Mouse (Mus musculus) MEL (cell line): ENCODE measurements at regions not wholly inside any gene's neighbourhood (a gene's known extent, or its start where the extent isn't known, plus 50 kb on each side); places are given as distances from the start of the nearest gene placed in this dataset.

ENCODE experiments used
- DNase-seq: peaks from one replicate; pipeline ENCODE4 v3.0.0; 2011; ENCODE audit warnings: low read depth, low spot score
- H3K27ac ChIP-seq: 2 replicates; pipeline ENCODE4 v1.5.1; 2012; ENCODE audit warnings: low read depth, mild to moderate bottlenecking, control low read depth, low read length, moderate library complexity; ENCODE audit not compliant: control insufficient read depth
- H3K27me3 ChIP-seq, 2 experiments: fragments of 150-350 bp in 1 of 2; sonication (generic) in 1 of 2; 2 replicates each; pipeline ENCODE4 v1.6.1; 2012; ENCODE audit warnings: low read length in 2 of 2, mild to moderate bottlenecking in 2 of 2, improper control_type of control experiment in 1 of 2, moderate library complexity in 1 of 2; ENCODE audit not compliant: insufficient read depth in 2 of 2, control insufficient read depth in 1 of 2
- H3K36me3 ChIP-seq, 2 experiments: 2 replicates each; pipeline ENCODE4 v1.6.1; 2012 to 2014; ENCODE audit warnings: low read length in 2 of 2, improper control_type of control experiment in 1 of 2, inconsistent platforms in 1 of 2, mild to moderate bottlenecking in 1 of 2; ENCODE audit not compliant: insufficient read depth in 2 of 2, control insufficient read depth in 1 of 2
- H3K4me1 ChIP-seq, 2 experiments: fragments of 150-350 bp in 1 of 2; sonication (generic) in 1 of 2; 2 replicates each; pipeline ENCODE4 v1.6.1; 2012; ENCODE audit warnings: low read length in 2 of 2, improper control_type of control experiment in 1 of 2, mild to moderate bottlenecking in 1 of 2; ENCODE audit not compliant: insufficient read depth in 2 of 2, control insufficient read depth in 1 of 2
- H3K4me3 ChIP-seq, 2 experiments: fragments of 150-350 bp in 1 of 2; sonication (generic) in 1 of 2; 2 replicates each; pipeline ENCODE4 v1.5.1; 2012; ENCODE audit warnings: low read depth in 2 of 2, low read length in 2 of 2, mild to moderate bottlenecking in 2 of 2, moderate library complexity in 2 of 2, control low read depth in 1 of 2, improper control_type of control experiment in 1 of 2; ENCODE audit not compliant: control insufficient read depth in 1 of 2, insufficient read depth in 1 of 2
- H3K79me2 ChIP-seq: 2 replicates; pipeline ENCODE4 v1.6.1; 2012; ENCODE audit warnings: mild to moderate bottlenecking, low read length, moderate library complexity; ENCODE audit not compliant: control insufficient read depth, poor library complexity, insufficient read depth
- H3K9ac ChIP-seq: 2 replicates; pipeline ENCODE4 v1.6.1; 2012; ENCODE audit warnings: low read depth, mild to moderate bottlenecking, control low read depth, low read length, moderate library complexity; ENCODE audit not compliant: control insufficient read depth, poor library complexity, severe bottlenecking
- H3K9me3 ChIP-seq: fragments of 150-350 bp; sonication (generic); replicated peaks from 2 replicates; pipeline ENCODE4 v1.6.1; 2012; ENCODE audit warnings: mild to moderate bottlenecking, low read length, improper control_type of control experiment, moderate library complexity; ENCODE audit not compliant: insufficient read depth
- CHD1 ChIP-seq: IDR thresholded peaks from 2 replicates; pipeline ENCODE4 v1.6.1; 2012; ENCODE audit warnings: low read depth, mild to moderate bottlenecking, inconsistent platforms, low read length, improper control_type of control experiment
- CHD2 ChIP-seq: IDR thresholded peaks from 2 replicates; pipeline ENCODE4 v1.6.1; 2011; ENCODE audit warnings: low read length, improper control_type of control experiment
- E2F4 ChIP-seq: IDR thresholded peaks from 2 replicates; pipeline ENCODE4 v1.6.1; 2011; ENCODE audit warnings: low read depth, low read length, improper control_type of control experiment, borderline replicate concordance
- EP300 ChIP-seq, 2 experiments: IDR thresholded peaks; 2 replicates each; pipeline ENCODE4 v1.6.1; 2011; ENCODE audit warnings: improper control_type of control experiment in 2 of 2, low read length in 2 of 2, low read depth in 1 of 2, mild to moderate bottlenecking in 1 of 2
- ETS1 ChIP-seq: IDR thresholded peaks from 2 replicates; pipeline ENCODE4 v1.6.1; 2012; ENCODE audit warnings: low read depth, mild to moderate bottlenecking, inconsistent platforms, low read length, improper control_type of control experiment, moderate library complexity
- GABPA ChIP-seq: IDR thresholded peaks from 2 replicates; pipeline ENCODE4 v1.6.1; 2012; ENCODE audit warnings: low read depth, mild to moderate bottlenecking, inconsistent platforms, low read length, improper control_type of control experiment, moderate library complexity
- HCFC1 ChIP-seq: IDR thresholded peaks from 2 replicates; pipeline ENCODE4 v1.6.1; 2012; ENCODE audit warnings: low read depth, mild to moderate bottlenecking, inconsistent platforms, low read length, improper control_type of control experiment, moderate library complexity
- KAT2A ChIP-seq: conservative IDR thresholded peaks from 2 replicates; pipeline ENCODE4 v1.6.1; 2012; ENCODE audit warnings: low read depth, low read length, improper control_type of control experiment, inconsistent platforms
- MAX ChIP-seq: IDR thresholded peaks from 2 replicates; pipeline ENCODE4 v1.6.1; 2011; ENCODE audit warnings: low read length, improper control_type of control experiment
- MAZ ChIP-seq: IDR thresholded peaks from 2 replicates; pipeline ENCODE4 v1.6.1; 2012; ENCODE audit warnings: low read depth, mild to moderate bottlenecking, inconsistent platforms, low read length, improper control_type of control experiment
- MEF2A ChIP-seq: IDR thresholded peaks from 2 replicates; pipeline ENCODE4 v1.6.1; 2014; ENCODE audit warnings: low read depth, mild to moderate bottlenecking, inconsistent platforms, low read length, improper control_type of control experiment; ENCODE audit not compliant: poor library complexity, insufficient replicate concordance, severe bottlenecking; ENCODE audit errors: extremely low read depth
- MXI1 ChIP-seq: IDR thresholded peaks from 2 replicates; pipeline ENCODE4 v1.6.1; 2011; ENCODE audit warnings: mild to moderate bottlenecking, low read depth, low read length, improper control_type of control experiment
- POLR2A ChIP-seq, 2 experiments: IDR thresholded peaks; 2 replicates each; pipeline ENCODE4 v1.6.1; 2011 to 2012; ENCODE audit warnings: low read length in 2 of 2, mild to moderate bottlenecking in 2 of 2, control low read depth in 1 of 2, improper control_type of control experiment in 1 of 2, low read depth in 1 of 2, moderate library complexity in 1 of 2; ENCODE audit not compliant: control insufficient read depth in 1 of 2, insufficient read depth in 1 of 2, poor library complexity in 1 of 2
- POLR2AphosphoS2 ChIP-seq: IDR thresholded peaks from 2 replicates; pipeline ENCODE4 v1.6.1; 2011; ENCODE audit warnings: low read length, improper control_type of control experiment
- SMC3 ChIP-seq: IDR thresholded peaks from 2 replicates; pipeline ENCODE4 v1.6.1; 2011; ENCODE audit warnings: low read depth, low read length, improper control_type of control experiment
- TAL1 ChIP-seq: IDR thresholded peaks from 2 replicates; pipeline ENCODE4 v1.6.1; 2012; ENCODE audit warnings: mild to moderate bottlenecking, inconsistent platforms, low read length, moderate library complexity, mixed read lengths
- UBTF ChIP-seq: IDR thresholded peaks from 2 replicates; pipeline ENCODE4 v1.6.1; 2012; ENCODE audit warnings: low read depth, mild to moderate bottlenecking, inconsistent platforms, low read length, improper control_type of control experiment, moderate library complexity, borderline replicate concordance; ENCODE audit not compliant: insufficient read depth
- USF1 ChIP-seq: IDR thresholded peaks from 2 replicates; pipeline ENCODE4 v1.6.1; 2014; ENCODE audit warnings: low read depth, mild to moderate bottlenecking, inconsistent platforms, low read length, improper control_type of control experiment, moderate library complexity
- ZC3H11A ChIP-seq: IDR thresholded peaks from 2 replicates; pipeline ENCODE4 v1.6.1; 2012; ENCODE audit warnings: low read depth, mild to moderate bottlenecking, inconsistent platforms, low read length, improper control_type of control experiment
- ZKSCAN1 ChIP-seq: IDR thresholded peaks from 2 replicates; pipeline ENCODE4 v1.6.1; 2012; ENCODE audit warnings: low read depth, mild to moderate bottlenecking, inconsistent platforms, low read length, improper control_type of control experiment, moderate library complexity
- ZMIZ1 ChIP-seq: IDR thresholded peaks from 2 replicates; pipeline ENCODE4 v1.6.1; 2012; ENCODE audit warnings: low read depth, mild to moderate bottlenecking, inconsistent platforms, low read length, improper control_type of control experiment, moderate library complexity

- H3K4me3 ChIP-seq = no peak overlapping the region
- DNase-seq = no peak
- no peaks in the 10 kb centered on the region for H3K36me3 ChIP-seq
- H3K27ac ChIP-seq = no peak overlapping the region
- no peak overlapping the region for H3K9ac ChIP-seq
- no peak for TF ChIP-seq EP300 (IDR thresholded peaks at IDR 0.05; ENCODE audit: low read depth in 1 of 2, low read length in 2 of 2)
- TF ChIP-seq SMC3 = no peak
- no peak for TF ChIP-seq MXI1
- TF ChIP-seq ZKSCAN1 = no peak
- no peak for TF ChIP-seq POLR2AphosphoS2
- TF ChIP-seq POLR2A (IDR thresholded peaks at IDR 0.05; ENCODE audit: control insufficient read depth in 1 of 2, insufficient read depth in 1 of 2, low read depth in 1 of 2, low read length in 2 of 2, poor library complexity in 1 of 2) = no peak
- TF ChIP-seq MAZ = no peak
- TF ChIP-seq UBTF = no peak
- no peak for TF ChIP-seq MEF2A
- TF ChIP-seq KAT2A = no peak
- TF ChIP-seq TAL1 = no peak
- TF ChIP-seq GABPA = no peak
- no peak for TF ChIP-seq ZC3H11A
- no peak for TF ChIP-seq MAX
- H3K79me2 ChIP-seq = no peaks in the 10 kb centered on the region
- H3K9me3 ChIP-seq = no peaks in the 10 kb centered on the region
- H3K27me3 ChIP-seq = no peaks in the 10 kb centered on the region
- H3K4me1 ChIP-seq = no peaks in the 10 kb centered on the region
Observed at GRCm38 (mm10) chr15:90819949-90820655, 140.9 kb upstream of the Cpne8 start.

- no peak for TF ChIP-seq E2F4
- no peak for TF ChIP-seq POLR2AphosphoS2
- TF ChIP-seq EP300 (IDR thresholded peaks at IDR 0.05; ENCODE audit: low read depth in 1 of 2, low read length in 2 of 2) = no peak
- no peak for TF ChIP-seq HCFC1
- TF ChIP-seq GABPA = no peak
- TF ChIP-seq ETS1 = no peak
- TF ChIP-seq ZMIZ1 = no peak
- no peak for TF ChIP-seq USF1
- no peak for TF ChIP-seq CHD1
- no peak for TF ChIP-seq KAT2A
- no peak for TF ChIP-seq CHD2
- Histone ChIP-seq H3K4me1 (no peaks in the 10 kb centered on the region), H3K4me3 (no peak overlapping the region), H3K36me3 (no peaks in the 10 kb centered on the region), H3K9me3 (no peaks in the 10 kb centered on the region), H3K79me2 (no peaks in the 10 kb centered on the region), H3K9ac (no peak overlapping the region), H3K27ac (no peak overlapping the region), H3K27me3 (no peaks in the 10 kb centered on the region)
- DNase-seq = no peak
Observed at GRCm38 (mm10) chr15:90818161-90818560, 138.9 kb upstream of the Cpne8 start.
